Mouse (Mus musculus) cerebral cortex, adult 2 months (tissue): Measurements from ENCODE around the gene Hmgb2.

Experiments
- WGBS: fragments of 180-500 bp; shearing (Covaris S2); methylation state at CpG from one replicate; pipeline ENCODE4 v1.1.7; 2018; 5-methylcytosine and 5-hydroxymethylcytosine counted together

The Hmgb2 gene

GRCm38 (mm10) chr8:57512141-57513056, 692 bp downstream of the Hmgb2 start:
- under 1% methylated on average over 96 of the region's 96 CpGs for WGBS

DNA sequence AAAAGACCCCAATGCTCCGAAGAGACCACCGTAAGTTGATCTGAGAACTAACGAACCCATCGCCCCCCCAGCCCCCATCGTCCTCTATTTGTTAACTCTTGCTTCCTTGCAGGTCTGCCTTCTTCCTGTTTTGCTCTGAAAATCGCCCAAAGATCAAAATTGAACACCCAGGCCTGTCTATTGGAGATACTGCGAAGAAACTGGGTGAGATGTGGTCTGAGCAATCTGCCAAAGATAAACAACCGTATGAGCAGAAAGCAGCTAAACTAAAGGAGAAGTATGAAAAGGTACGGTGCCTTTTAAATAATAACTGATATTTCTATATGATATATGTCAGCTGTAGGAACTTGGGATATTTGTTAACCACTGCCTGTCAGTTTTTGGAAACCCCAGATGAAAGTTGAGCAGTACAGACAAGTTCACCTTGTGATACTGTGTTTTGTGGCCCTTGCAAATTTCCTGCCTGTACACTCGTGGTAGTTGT, 1.5 kb downstream of the Hmgb2 start:
- 31% methylated on average over 10 of the region's 10 CpGs for WGBS

DNA sequence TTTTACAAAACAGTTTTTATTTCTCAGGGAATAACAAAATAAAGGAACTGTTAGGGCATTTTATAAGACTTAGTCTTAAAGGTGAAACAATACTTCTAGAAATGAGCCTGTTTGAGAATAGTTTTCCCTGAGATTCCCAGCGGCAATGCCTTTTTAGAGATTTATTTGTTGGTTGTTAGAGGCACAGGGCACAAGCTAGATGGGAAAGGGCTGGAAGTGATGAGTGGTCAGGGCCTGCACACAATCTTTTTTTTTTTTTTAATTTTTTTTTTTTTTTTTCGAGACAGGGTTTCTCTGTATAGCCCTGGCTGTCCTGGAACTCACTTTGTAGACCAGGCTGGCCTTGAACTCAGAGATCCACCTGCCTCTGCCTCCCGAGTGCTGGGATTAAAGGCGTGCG, 5.0 kb downstream of the Hmgb2 start:
- 91% methylated on average over 5 of the region's 5 CpGs for WGBS

DNA sequence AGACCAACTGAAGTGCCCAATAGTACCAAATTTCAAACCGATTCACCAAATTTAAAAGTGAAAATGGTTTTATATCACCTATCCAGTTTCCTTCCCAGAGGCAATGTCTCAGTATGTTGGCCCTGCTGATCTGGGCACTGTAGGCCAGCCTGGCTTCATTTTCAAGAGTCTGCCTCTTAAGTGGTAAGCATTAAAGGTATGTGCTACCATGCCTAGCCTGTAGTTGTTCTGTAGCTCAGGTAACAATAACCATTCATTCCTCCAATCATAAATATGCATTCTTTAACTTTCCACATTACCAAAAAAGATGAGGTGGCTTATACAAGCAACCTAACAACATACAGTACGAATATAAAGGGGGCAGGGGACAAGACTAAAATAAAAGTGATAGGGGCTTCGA, 6.0 kb downstream of the Hmgb2 start:
- whole genome bisulfite sequencing, result 95% methylated on average over 3 of the region's 3 CpGs

DNA sequence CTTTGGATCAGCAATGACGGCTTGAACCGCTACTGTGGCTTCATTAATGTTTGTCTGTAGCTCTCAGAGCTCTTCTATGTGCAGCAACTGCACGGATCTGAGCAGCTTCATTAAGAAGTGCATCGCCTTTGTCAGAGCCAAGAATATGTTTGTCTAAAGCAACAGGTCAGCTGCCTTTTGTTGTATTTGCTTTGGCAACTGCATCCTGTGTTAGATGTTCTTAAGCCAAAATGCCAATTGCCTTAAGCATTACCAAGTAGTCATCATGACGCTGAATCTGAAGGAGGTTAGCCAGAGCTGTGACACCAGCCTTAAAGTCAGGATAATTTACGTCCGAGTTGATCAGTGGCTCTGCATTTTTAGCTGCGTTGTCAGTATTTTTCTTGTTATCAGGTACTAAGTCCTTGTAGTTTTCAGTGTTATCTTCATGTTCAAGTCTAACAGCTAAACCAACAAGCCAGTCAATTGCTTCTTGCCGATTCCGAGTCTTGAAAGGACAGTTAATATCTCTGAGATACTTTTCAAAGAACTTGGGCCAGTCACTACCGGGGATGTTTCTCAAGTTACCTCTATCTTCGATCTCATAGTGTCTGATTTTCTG, 8.6 kb downstream of the Hmgb2 start:
- 85% methylated on average over 12 of the region's 12 CpGs for WGBS

GRCm38 (mm10) chr8:57528036-57528435, 16.3 kb downstream of the Hmgb2 start:
- 95% methylated on average over 1 of the region's 1 CpGs for WGBS

DNA sequence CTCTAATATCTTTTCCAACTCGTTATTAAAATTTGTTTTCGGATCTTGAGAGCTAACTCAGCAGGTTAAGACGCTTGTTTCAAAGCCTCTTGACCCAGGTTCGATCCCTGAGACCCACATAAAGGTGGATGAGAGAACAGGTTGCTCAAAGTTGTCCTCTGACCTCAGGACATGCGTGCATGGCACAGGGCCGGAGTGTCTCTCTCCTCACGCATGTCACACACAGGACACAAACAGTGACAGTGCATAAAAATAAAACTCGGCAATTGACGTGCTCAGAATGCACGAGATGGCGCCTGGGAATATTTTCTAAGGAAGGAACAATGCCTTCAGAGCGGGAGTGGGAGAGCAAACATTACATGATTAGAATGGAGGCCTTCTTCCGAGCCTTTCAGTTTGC, 18.5 kb downstream of the Hmgb2 start:
- WGBS, result 87% methylated on average over 13 of the region's 13 CpGs

- WGBS, result 23% methylated on average over 15 of the region's 15 CpGs
Observed at GRCm38 (mm10) chr8:57530666-57531349, 19.1 kb downstream of the Hmgb2 start.

- WGBS, result 77% methylated on average over 2 of the region's 2 CpGs
Observed at GRCm38 (mm10) chr8:57532223-57532622, 20.5 kb downstream of the Hmgb2 start.

DNA sequence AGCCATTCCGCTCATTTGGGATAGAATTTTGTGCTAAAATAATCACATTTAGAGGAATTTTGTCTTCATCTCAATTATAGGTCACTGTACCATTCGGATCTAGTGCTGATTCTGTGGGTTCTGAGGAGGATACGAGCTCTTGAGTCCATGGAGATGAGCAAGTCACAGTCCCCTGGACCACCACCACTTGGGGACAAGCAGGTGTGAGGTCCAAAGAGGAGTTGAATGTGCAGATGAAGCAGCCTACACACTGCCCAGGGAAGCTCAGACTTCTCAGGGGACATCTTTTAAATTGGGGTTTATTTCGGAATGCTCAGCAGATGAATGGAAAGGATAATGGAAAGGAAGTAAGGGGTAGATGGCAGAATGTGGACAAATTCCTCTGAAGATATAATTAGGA, 21.4 kb downstream of the Hmgb2 start:
- 94% methylated on average over 4 of the region's 4 CpGs for WGBS

DNA sequence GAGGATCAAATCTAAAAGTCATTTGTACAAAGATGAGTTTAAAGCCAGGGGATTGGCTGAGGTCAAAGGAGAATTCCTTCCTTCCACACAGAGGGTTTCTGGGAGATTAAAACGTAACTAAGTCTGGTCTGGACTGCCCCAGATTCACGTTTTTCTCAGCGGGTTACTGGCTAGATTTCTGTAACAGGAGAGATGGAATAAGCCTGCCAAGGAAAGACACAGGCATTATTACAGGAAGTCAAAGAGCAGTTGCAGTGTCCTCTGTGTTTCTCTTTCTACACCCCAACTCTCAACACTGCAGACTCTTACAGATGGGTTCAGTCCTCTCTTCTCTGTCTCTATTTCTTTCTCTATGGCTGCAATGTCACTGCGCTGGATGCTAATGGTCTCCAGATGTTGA, 22.8 kb downstream of the Hmgb2 start:
- 77% methylated on average over 4 of the region's 4 CpGs for WGBS

DNA sequence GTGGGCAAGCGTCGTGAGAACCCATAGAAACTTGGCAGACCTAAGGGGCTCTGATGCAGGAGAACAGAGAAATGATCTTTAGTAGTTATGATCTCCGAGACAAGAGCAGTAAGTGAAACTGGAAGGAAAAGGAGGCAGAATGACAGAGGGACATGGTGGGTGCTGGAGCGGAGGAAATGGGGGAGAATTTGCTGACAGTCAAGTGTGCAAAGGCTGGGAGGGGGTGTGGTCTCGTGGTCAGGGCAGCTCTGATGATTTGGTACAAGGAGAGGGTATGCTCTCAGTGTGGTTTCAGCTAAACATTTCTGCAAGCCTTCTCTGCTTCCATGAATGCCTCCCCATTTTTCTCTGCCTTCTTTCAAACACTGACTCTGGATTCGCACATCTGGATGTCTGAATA, 24.5 kb downstream of the Hmgb2 start:
- 94% methylated on average over 6 of the region's 6 CpGs for WGBS

GRCm38 (mm10) chr8:57538601-57539000, 26.9 kb downstream of the Hmgb2 start:
- 93% methylated on average over 7 of the region's 7 CpGs for WGBS

DNA sequence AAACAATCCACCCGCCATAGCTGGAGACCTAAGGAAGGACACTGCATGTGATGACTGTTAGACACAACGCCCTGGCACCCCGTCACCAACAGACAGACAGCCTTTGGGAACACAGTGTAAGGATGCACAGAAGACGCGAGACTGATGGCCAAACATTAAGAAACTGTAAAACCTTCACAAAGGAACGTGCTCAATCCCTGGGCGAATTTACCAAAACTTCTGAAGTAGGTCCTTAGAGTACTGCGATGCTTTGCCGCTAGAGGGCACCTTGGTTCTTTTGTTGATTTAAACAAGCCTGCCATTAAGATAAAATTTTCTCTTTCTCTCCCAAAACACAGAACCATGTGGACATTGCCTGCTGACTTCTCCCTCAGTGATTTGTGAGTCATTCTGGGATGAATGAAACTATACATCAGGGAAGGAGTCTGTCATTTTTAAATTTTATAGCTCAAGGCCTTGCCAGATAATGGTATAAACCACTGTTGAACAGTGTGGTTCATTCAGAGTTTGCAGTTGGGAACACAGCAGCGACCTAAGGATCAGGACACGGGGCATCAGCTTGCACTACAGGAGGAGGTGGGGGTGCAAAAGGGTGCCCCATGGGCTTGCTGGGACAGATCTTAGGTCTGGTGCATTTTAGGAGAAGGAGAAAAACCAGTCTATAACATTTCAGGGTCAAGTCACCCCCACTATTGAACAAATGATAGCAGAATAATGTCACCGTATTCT, 28.6 kb downstream of the Hmgb2 start:
- 44% methylated on average over 12 of the region's 12 CpGs for WGBS

DNA sequence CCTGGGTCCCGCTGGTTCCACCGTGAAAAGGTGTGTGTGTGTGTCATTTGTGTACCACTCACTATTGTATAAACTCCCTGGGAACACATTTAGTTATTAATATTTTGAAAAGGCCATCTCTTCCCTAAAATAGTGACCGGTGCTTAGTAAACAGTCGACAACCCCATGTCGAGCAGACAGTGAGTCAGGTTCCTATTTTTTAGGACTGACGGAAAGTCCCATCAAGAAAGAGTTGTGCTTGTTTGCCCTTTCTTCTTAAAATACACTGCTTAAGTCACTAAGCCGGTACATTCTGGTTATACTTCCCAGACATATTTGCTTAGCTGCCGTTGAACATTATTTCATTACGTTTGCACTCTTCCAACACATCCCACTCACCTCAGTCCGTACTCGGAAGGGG, 29.2 kb downstream of the Hmgb2 start:
- WGBS, result 78% methylated on average over 11 of the region's 11 CpGs

DNA sequence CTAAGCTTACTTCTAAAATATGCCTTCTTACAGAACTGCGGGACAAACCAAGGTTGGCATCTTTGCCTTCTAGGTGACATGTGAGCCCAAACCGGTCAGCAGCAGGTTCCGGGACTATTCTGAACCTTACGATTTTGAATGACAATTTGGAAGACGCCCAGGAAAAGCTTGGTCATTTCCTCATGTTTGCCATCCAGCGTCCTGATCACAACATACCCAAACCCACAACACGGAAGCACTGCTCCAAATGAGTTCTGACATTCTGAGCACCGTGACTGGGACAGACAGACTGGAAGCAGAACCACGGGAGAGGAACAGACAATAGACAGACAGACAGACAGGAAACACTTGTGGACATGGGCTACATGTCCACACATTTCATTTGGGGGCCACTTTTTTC, 29.7 kb downstream of the Hmgb2 start:
- WGBS, result 79% methylated on average over 9 of the region's 9 CpGs

DNA sequence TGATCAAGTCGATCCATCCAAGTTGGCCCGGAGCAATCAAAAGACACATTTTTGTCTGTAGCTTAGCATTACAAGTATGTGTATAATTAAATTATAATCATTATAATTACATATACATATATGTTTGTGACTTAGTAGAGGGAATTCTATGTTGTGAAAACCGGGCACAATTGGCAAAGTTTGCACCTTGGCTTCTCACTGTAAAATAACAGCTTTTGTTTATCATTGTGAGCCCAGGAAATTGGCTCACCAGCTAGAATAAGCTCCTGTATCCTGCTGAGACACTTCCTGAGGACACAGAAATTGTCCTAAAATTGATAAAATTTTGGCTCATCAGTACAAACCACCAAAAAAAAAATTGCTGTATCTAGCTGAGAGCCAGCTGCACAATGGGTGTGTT, 34.7 kb downstream of the Hmgb2 start:
- 68% methylated on average over 3 of the region's 3 CpGs for WGBS

DNA sequence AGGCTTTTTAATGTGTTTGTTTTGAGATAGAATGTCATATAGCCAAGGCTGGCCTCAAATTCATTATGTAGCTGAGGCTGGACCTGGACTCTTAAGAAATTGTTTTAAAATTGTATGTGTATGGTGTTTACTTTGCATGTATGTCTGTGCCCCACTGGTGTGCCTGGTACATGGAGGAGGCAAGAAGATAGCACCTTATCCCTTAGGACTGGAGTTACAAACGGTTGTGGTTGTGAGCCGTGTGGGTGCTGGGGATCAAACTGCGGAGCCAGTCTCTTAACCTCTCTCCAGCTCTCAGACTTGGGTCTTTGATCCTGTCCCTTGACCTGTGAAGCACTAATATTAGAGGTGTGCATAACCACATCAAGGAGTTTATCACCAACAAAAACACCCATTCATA, 35.1 kb downstream of the Hmgb2 start:
- WGBS, result 97% methylated on average over 3 of the region's 3 CpGs

GRCm38 (mm10) chr8:57547581-57547980, 35.9 kb downstream of the Hmgb2 start:
- WGBS, result 86% methylated on average over 12 of the region's 12 CpGs

- WGBS, result 86% methylated on average over 14 of the region's 14 CpGs
Observed at GRCm38 (mm10) chr8:57552102-57553032, 40.7 kb downstream of the Hmgb2 start.

- WGBS, result 86% methylated on average over 9 of the region's 9 CpGs
Observed at GRCm38 (mm10) chr8:57560926-57561325, 49.2 kb downstream of the Hmgb2 start.
